Mouse (Mus musculus) cerebellum, adult 9-11 months (tissue): ENCODE measurements around the gene Coro7.

Source experiments
- DNase-seq: peaks from one replicate; pipeline ENCODE4 v3.0.0; 2022

Coro7 gene

DNA sequence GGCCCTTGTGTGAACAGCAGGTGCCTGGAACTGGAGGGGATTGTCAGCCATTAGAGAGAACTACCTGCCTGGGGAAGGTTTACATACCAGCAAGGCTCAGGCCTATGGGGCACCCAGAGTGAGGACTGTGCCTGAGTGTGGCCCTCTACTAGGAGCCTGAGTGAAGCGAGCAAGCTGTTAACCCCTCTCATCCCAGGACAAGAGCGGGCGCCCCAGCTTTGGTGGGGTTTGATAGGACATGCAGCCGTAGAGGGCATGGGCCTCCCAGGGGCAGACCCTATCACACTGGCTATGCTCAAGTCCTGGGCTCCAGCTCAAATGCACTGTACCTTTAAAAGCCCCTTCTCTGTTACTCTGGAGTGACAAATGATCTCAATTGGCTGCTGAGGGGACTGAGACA lies 32.7 kb downstream of the Coro7 start:
- no peak for DNase-seq

DNA sequence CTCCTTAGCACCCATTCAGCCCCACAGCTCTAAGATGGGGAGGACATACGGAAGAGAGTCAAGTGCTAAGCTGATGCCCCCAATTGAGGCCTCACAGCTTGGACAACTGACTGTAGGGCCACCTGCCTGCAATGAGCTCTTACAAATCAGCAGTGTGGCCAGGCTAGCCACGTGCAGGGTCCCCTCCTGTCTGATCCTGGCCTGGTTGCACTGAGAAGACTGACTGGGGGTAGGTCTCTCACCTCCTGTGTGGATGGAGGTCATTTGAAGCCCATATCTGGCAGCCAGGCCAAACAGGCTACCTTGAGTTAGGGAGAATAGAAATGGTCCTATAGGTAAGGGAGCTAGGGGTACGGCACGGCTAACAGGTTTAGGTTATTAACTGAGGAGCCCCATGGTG lies 33.7 kb downstream of the Coro7 start:
- DNase-seq, result no peak

DNA sequence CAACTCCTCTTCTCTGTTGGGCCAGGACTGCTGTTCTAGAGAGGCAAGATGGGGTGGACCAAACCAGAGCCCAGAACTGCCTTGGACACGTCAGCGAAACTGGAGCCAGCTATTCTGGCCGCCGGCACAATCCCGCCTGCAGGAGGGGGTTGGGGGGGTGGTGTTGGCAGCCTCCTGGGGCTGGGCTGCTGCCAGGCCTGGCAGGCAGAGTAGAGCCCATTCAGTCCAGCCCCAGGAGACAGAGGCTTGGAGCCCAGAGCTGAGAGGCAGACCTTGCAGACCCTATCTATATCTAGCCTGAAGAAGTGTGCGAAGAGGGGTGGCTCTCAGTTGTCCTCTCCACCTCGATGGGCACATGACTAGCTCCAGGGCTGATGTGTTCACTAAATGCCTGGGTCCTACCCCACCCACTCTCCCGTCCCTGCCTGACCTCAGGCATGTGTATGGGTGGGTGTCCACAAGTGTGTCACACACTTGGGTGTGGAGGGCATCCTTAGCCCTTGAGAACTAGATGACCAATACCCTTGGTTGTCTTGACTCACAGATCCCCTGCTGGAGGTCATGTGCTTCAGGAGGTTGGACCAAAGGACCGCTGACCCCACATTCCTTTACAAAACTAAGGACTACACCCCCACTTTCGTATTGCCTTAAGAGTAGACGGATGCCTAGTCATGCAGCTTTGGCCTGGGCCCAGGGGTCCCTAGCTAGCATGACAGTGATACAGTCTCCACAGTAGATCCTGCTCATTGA lies 35.7 kb downstream of the Coro7 start:
- peak; percentile 82 for DNase-seq

DNA sequence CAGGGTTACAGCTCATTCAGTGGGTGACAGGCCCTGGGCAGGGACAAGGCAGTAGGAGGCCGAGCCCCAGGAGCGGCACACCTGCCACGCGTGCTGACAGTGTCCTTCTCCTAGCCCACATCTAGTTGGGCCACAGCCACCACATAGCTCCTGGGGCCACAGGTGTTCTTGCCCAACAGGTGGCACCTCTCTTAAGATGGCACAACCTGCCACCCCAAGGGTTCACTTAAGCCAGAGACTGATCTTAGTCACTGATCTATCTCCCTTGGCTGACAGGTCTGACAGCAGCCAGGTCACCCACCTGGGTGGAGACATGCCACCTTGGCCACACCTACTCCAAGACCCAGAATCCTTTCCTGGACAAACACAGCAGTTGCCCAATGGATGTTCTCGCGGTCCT lies 36.6 kb downstream of the Coro7 start:
- DNase-seq, result no peak

DNA sequence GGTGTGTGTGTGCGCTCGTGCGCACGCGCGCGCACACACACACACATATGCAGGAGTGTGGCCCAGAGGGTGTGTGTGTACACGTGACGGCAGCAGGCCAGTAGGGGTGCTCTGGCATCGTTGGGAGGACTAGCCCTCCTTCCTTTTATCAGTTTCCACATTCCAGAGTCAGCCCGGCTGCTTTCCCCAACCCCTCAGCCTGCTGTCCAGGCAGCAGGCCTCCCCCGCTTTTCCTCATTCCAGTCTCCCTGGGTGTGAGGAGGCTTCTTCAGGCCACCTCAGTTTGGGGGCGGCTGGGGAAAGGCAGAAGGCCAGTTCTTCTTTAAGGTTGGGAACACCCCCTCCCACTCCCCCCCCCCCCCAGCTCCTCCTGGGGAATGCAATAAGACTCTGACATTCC lies 37.4 kb downstream of the Coro7 start:
- DNase-seq, result no peak

DNA sequence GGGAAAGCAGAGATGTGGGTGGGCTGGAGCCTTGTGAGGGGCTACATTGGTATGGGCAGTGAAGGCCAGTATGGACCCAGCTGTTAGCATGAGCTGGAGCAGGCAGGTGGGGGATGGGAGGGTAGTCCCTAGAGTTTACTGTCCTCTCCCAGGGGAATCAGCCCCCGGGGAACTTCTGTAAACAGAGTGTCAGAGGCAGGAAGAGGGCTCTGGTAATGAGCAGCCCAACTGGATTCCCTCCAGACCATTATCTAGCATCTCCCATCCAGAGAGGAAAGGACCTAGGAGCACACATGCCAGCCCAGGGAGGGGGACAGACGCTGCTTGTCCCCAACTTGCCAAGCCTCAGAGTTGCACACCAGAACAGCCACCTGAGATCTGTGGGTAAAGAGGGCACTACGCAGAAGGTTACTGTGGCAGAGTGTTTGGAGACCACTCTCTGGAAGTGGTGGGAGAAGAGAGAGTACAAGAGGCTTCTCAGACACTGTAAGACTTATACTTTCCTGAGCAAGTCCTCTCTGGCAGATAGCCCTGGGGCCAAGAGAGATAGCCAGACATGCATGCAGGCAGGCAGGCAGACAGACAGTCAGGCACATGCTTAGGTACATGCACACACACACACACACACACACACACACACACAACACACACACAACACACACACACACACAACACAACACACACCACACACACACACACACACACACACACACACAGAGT lies 38.3 kb downstream of the Coro7 start:
- no peak for DNase-seq

DNA sequence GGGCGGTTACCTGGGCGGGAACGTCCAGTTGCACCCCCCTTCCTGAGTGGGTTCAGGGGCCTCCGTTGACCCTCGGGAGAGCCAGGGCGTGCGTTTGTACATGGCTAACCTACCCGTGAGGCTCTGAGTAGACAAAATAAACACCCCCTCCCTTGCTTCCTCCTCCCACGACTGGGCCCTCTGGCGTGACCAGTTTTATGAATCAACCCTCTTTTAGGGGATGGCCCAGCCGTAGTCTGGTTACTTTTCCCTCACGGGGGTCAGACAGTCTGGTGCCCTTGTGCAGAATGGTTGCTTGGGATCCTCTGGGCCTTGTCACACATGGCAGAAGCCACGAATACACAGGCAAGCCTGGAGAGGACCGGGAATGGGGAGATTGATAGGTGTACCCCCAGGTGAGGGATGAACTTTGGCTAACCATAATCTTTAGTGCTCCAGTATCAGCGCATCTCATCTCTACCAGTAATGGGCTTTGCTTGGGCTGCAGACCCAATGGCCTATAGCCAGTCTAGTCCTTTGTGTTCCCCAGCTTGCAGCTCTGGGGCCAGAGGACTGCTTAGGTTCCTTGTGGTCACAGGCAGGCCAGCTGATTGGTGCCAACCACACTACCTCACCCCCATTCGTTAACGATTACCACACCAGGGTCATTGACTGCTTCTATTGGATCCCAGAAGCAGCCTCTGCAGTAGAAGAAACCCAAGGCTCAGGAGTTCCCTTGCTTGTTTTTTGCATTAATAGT lies 39.1 kb downstream of the Coro7 start:
- no peak for DNase-seq

DNA sequence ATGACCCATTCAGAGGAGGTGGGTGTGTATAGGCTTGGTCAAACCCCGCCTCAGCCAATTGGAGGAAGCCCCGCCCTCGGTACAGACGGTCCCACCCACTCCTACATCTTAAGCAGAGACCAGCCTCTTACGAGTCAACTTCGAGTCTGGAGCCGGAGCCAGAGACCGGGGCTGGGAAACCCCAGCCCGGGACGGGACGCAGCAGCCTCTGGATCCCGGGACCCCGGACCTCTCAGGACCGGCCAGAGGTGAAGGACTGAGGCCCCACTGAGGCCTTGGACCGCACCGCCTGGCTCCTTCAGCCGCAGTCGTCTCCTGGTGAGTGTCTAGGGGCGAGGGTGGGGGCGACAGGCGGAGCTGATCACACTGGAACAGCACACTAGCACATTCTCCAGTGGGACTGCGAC lies 39.7 kb downstream of the Coro7 start, which contains the start of the genes Vasn and Dnaja3:
Gene Vasn (plus strand): TSS at position 111 of the 407 bp plus-strand sequence.
Gene Dnaja3 (plus strand): TSS at position 159 of the 407 bp plus-strand sequence.
- no peak for DNase-seq

DNA sequence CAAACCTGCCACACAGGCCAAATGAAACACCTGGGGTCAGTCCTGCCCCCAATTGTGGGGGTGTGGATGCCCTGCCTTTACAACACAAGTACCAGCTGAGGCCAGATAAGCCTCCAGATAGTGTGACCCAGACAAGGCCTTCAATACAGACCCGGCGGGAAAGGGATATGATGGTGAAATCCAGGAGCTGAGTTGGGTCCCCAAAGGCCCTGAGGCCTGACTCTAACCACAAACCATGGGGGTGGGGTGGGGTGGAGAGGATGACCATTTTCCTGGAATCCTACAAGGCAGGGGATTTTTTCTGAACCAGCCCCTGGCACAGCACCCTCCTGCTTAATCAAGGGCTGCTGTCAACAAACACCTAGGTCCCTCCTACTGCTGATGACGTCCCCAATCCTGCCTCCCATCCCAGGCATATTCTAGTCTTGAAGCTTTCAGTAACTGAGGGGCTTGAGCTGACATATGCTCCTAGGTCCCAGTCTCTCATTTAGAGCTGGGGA lies 40.6 kb downstream of the Coro7 start:
- DNase-seq, result no peak

DNA sequence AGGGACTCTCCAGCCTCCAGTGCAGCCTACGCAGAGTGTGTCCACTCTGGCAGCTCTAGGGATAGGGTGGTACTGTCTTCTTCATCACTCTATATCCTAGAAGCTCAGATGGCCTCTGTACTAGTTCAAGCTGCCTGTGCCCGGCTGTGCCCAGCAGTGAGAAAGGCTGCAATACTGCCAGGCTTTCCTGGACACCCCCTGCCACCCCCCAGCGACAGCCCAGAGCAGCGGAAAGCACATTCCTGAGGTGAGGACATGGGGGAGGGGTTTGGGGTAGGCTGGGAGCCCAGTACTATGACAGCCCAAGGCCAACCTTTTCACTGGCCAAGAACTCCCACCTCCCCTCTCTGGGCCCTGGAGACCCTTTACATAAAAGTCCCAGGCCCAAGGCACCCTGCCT lies 43.8 kb downstream of the Coro7 start:
- DNase-seq, result no peak

DNA sequence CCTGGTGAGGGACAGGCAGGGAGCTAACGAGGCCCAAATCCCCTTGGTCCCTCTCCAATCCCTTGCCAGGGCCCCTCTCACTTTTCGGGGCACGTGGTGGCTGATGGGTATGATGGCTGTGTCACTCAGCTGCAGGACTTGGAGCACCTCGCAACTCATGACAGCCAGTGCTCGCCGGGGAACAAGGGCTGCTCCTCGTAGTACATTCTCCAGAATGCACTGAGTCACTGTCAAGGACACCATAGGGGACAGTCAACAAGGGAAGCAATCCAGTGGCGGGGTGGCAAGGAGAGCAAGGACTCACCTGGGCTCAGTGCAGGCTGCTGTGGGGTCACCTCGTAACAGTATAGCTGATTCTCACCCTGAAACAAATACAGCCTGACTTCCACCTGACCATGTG lies 44.9 kb downstream of the Coro7 start:
- DNase-seq, result no peak

DNA sequence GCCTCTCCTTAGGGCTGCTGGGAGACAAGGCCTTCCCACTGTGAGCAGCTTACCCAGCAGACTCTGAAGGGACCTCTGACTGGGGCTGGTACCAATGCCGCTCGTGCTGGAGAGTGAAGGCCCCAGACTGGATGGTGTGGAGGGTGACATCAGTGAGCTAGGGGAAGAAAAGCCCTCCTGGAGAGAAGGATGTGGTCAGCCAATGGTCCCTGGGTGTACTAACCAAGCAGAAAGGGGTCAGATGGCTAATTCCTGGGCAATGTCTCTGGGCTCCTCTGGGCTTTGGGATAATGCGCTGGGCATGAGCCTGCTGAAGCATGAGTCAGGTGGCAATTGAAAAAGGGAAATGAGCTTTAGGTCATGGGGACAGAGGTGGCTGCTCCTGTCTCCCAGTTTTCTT lies 45.9 kb downstream of the Coro7 start:
- no peak for DNase-seq

DNA sequence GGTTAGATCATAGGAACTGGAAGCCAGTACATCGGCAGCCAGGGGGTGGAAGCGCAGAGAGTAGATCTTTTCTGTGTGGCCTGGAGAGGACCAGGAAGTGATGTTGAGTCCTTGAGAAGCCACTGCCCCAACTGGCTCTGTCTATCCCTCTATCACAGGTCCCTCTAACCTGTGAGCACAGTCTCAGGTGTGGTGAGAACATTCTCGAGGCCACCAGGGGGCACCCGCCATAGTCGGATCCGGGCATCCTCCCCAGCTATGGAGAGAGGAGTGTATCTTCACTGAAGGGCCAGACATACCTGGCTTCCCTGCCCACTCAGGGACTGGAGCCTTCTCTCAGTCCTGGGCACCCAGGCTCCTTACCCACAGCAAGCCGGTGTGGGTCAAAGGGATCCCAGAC lies 47.5 kb downstream of the Coro7 start:
- DNase-seq, result no peak

DNA sequence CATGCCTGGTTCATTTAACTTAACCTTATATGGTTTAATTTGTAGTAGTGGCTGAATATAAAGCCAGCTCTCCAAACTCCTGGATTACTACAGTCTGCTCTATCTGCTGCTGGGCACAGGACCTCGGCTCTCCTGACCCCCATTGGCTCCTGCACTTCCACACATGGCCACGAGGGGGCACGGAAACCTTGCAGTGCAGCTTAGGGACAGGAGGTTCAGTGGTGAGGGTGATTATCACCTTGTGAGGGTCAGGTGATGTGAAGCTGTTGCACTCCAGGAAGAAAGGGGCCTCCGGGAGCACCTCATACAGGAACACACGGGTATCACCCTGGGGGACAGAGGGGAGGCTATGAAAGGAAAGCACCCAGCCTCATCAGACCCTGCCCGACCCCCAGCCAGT lies 49.6 kb downstream of the Coro7 start:
- peak; percentile 77 for DNase-seq

DNA sequence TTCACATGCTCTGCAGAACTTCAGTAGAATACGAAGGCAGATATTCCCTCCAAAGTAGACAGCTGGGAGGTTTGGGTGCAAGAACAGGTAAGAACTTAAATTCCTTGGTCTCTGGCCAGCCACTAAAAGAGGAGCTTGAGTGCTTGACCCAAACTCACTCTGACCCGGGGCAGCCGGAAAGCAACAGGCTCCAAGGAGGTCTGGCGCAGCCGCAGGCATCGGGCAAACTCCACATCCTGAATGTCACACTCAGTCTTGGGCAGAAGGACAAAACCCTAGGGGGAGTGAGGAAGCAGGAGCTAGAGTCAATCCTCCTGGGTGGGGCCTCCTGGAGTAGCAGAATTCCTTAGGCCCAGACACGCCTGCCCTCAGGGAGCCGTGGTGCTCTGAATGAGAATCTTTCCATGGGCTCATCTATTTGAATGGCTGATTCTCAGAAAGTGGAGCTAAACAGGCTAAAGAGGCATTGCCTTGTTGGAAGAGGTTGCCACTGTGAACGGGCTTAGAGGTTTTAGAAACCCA lies 50.6 kb downstream of the Coro7 start:
- no peak for DNase-seq

DNA sequence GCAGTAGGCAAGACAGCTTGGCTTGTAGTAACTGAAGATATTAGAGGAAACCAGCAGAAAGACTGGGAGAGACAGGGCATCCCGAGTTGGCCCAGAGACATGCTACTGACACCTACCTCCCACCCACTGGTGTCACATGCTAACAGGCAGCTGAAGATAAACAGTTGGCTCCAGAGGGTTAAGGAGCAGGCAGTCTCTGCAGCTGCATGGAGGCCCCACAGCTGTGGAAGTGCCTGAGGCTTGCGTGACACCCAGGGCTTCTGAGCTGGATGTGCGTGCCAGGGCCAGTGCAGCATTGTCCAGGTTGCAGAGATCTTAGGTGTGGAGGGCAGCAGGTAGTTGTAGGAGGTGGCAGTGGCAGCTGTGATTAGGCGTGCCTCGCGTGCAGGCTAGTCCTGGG lies 52.5 kb downstream of the Coro7 start:
- no peak for DNase-seq

DNA sequence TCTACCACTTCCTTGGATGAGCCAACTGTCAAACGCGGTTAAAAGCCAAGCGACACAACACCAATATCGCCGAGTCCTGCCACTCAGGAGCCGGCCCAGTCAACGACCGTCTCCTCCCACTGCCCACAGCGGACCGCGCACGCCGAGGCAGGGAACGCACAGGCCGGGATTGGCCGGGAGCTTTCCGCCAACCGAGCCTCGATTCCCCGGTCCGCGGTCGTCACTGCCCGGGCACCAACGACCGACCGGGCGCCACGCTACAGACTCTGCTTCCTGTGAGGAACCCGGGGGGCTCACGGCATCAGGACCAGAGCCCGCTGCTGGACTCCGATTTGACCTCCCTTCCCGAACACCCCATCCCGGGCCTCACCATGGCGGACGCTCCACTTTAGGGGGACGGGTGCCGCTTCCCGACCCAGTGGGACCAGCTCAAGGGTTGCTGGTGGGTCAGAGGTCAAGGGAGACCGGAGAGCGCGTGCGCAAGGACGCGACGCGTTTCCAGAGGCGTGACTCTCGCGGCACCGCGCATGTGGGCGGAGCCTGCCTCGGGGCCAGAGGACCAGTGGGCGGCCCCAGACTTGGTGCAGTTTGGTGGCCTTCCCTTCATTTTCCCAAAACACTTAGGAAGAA lies 55.0 kb downstream of the Coro7 start, which contains the start of gene Pam16:
Gene Pam16 (minus strand): TSS at position 508 of the 630 bp plus-strand sequence.
- peak; percentile 92 for DNase-seq

DNA sequence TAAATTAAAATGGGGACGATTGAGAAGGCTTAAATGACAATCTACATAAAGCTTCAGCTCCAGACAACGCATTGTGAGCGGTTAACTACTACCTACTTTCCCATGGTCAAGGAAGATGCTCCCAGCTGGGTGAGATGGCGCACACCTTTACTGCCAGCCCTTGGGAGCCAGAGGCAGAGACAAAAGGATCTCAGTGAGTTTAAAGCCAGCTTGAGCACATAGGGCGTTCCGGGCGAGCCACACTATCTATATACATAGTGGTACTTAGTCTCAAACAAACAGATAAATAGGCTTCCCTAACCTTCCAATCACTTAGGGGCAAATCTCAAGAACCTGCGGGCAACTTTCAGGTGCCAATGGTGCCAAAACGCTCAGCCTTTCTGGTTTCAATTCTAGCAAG lies 55.5 kb downstream of the Coro7 start:
- DNase-seq, result no peak

DNA sequence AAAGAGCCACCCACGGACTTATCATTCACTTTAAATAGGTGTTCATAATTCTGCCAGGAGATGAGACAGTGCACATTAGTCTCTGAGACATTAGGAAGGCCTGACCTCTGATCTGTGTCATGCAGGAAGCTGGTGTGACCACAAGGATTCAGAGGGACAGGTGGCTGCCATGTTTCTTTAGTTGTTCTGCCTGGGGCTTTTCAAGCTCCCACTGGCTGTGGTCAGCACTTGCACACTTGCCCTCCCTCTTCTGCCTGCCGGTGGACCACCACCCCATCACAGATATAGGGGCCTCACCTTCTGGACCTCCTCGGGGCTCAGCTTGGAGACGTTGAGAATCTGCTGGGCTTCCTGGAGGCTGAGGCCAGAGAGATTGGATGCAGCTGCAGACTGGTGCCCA lies 62.7 kb downstream of the Coro7 start:
- no peak for DNase-seq

DNA sequence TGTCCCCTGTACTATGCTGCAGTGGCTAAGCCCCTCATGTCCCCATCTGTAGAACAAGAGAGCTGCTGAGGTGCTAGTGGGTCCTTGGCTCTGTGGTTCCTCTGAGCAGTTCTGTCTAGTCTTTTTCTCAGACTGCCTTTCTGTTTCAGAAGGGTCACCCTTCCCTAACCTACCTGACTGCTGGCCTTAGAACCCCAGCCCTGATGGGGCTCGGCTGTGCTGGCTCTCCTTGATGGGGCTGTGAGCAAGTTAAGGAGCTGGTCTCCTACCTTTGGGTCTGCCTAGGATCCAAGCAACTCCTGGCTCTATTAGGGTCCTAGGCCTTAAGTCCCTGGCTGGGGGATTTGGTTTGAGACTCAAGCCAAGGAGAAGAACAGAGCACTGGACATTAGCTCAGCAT lies 64.3 kb downstream of the Coro7 start:
- DNase-seq, result no peak

DNA sequence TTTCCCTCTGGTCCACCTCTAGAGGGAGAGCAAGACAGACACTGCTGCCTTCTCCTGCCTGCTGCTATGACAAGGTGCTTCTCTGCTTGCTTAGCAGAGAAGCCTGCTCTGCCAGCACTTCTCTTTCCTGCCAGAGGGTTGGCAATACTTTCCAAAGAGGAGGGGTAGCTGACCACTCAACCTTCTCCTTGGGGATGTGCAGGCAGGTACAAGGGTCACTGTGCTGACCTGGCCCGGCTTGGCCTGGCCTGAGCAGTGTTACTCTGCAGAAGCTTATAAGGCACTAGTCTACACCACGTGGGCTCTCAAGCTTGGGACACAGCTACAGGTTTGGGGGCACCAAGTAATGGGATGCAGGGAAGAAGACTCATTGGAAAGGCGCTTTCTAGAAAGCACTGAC lies 64.9 kb downstream of the Coro7 start:
- DNase-seq, result no peak

DNA sequence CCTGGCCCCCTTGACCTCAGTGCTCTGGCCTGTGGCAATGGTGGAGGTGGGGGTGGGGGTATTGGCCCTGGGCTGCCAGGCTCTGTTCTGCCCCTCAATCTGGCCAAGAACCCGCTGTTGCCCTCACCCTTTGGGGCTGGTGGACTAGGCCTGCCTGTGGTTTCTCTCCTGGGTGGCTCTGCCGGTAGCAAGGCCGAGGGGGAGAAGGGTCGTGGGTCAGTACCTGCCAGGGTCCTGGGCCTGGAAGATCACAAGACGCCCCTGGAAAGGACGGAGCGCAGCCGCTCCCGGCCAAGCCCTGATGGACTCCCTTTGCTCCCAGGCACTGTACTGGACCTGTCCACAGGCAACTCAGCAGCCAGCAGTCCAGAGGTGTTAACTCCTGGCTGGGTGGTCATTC lies 65.8 kb downstream of the Coro7 start:
- no peak for DNase-seq

DNA sequence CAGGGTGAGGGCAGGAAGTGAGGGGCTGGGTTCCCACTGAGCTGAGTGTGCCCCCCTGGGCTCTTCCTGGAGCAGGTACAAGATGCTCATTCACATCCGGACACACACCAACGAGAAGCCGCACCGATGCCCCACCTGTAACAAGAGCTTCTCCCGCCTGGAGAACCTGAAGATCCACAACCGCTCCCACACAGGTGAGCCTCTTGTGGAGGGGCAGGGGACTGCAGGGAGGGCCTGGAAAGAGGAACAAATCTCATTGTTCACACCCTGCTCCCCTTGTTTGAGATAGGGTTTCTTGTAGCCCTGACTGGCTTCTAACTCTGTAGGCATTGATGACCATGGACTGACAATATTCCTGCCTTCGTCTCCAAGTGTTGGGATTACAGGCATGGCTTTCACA lies 67.9 kb downstream of the Coro7 start:
- no peak for DNase-seq
